Mouse (Mus musculus) forebrain, embryonic 16.5 days (tissue): ENCODE data around the gene Sstr1. TPM values are rescaled to one million over a fixed set of nuclear protein-coding genes. Genes with fewer than 3 reads are reported as not detected.

Experiments used
- ATAC-seq: fragments of 200-750 bp; cut with Nextera tagmentation; 2 replicates; pipeline ENCODE4 v1.8.0; 2017; ENCODE audit warnings: mild to moderate bottlenecking, moderate library complexity
- H3K27ac ChIP-seq: fragments of 300-500 bp; sonication (generic); 2 replicates; pipeline ENCODE4 v1.5.1; 2014; ENCODE audit warnings: low read length, control low read depth
- H3K27me3 ChIP-seq: fragments of 300-500 bp; sonication (generic); replicated peaks from 2 replicates; pipeline ENCODE4 v1.6.1; 2014; ENCODE audit warnings: low read length; ENCODE audit not compliant: control insufficient read depth, insufficient read depth
- H3K36me3 ChIP-seq: fragments of 300-500 bp; sonication (generic); 2 replicates; pipeline ENCODE4 v1.6.1; 2014; ENCODE audit not compliant: control insufficient read depth, insufficient read depth
- H3K4me1 ChIP-seq: fragments of 300-500 bp; sonication (generic); replicated peaks from 2 replicates; pipeline ENCODE4 v1.6.1; 2014; ENCODE audit warnings: low read length; ENCODE audit not compliant: control insufficient read depth, insufficient read depth
- H3K4me2 ChIP-seq: fragments of 300-500 bp; sonication (generic); 2 replicates; pipeline ENCODE4 v1.6.1; 2014; ENCODE audit warnings: mild to moderate bottlenecking, low read length, control low read depth
- H3K4me3 ChIP-seq: fragments of 300-500 bp; sonication (generic); replicated peaks from 2 replicates; pipeline ENCODE4 v1.5.1; 2014; ENCODE audit warnings: mild to moderate bottlenecking, low read length, control low read depth
- H3K9ac ChIP-seq: fragments of 300-500 bp; sonication (generic); replicated peaks from 2 replicates; pipeline ENCODE4 v1.6.1; 2014; ENCODE audit warnings: low read depth, low read length, control low read depth
- H3K9me3 ChIP-seq: fragments of 300-500 bp; sonication (generic); 2 replicates; pipeline ENCODE4 v1.6.1; 2016; ENCODE audit warnings: low read length; ENCODE audit not compliant: control insufficient read depth
- WGBS: fragments of 180-500 bp; shearing (Covaris S2); extraction: QIAGEN DNeasy Blood & Tissue Kit; methylation state at CpG from one replicate; pipeline ENCODE4 v1.1.7; 2014; 5-methylcytosine and 5-hydroxymethylcytosine counted together
- polyA plus RNA-seq: library from polyadenylated mRNA; unstranded; fragments of >200 nt; fragmentation: Nextera tagmentation; extraction: Ambion mirVana; gene quantifications from 2 replicates; pipeline ENCODE4 v1.2.1, GENCODE M21; 2015

Sstr1 gene
- 7.4 and 11.7 TPM in 2 replicates for polyA plus RNA-seq

GRCm38 (mm10) chr12:58211163-58212071 lies at the start of gene Sstr1:
TSS of gene Sstr1 (plus strand) at chr12:58211772.
- no peak for ATAC-seq
- peak within 1 kb of the TSS; percentile 57 for H3K4me3 ChIP-seq
- H3K9me3 ChIP-seq, result no peaks in the 10 kb centered on the region
- no peak within 1 kb of the TSS for H3K27ac ChIP-seq
- WGBS, result 16% methylated on average over 21 of the region's 21 CpGs
- H3K4me2 ChIP-seq, result peak within 1 kb of the TSS; percentile 97
- H3K9ac ChIP-seq, result peak within 1 kb of the TSS; percentile 47
- peaks cover 20% of the 10 kb centered on the region for H3K27me3 ChIP-seq
- peaks cover 30% of the 10 kb centered on the region for H3K4me1 ChIP-seq
- H3K36me3 ChIP-seq, result no peaks in the 10 kb centered on the region

- no peak for ATAC-seq
- Histone ChIP-seq H3K4me2 (no peak overlapping the region), H3K27me3 (no peaks in the 10 kb centered on the region), H3K4me1 (no peaks in the 10 kb centered on the region), H3K9ac (no peak overlapping the region), H3K9me3 (no peaks in the 10 kb centered on the region), H3K27ac (no peak overlapping the region), H3K36me3 (no peaks in the 10 kb centered on the region), H3K4me3 (no peak overlapping the region)
- WGBS, result 95% methylated on average over 1 of the region's 1 CpGs
Observed at GRCm38 (mm10) chr12:58198810-58199209, 12.8 kb upstream of the Sstr1 start.

GRCm38 (mm10) chr12:58201190-58201589 lies 10.4 kb upstream of the Sstr1 start:
- Histone ChIP-seq H3K9ac (no peak overlapping the region), H3K27ac (no peak overlapping the region), H3K9me3 (no peaks in the 10 kb centered on the region), H3K4me2 (no peak overlapping the region), H3K4me3 (no peak overlapping the region), H3K36me3 (no peaks in the 10 kb centered on the region), H3K4me1 (no peaks in the 10 kb centered on the region), H3K27me3 (no peaks in the 10 kb centered on the region)
- no peak for ATAC-seq

GRCm38 (mm10) chr12:58207956-58208355 lies 3.6 kb upstream of the Sstr1 start:
- peaks cover 13% of the 10 kb centered on the region for H3K27me3 ChIP-seq
- WGBS, result 47% methylated on average over 1 of the region's 1 CpGs
- H3K27ac ChIP-seq, result no peak overlapping the region
- H3K4me2 ChIP-seq, result no peak overlapping the region
- ATAC-seq, result 0 out of 2 replicates have a peak, but pooled peaks have one; percentile 29
- H3K9ac ChIP-seq, result no peak overlapping the region
- no peaks in the 10 kb centered on the region for H3K36me3 ChIP-seq
- H3K4me1 ChIP-seq, result peaks cover 15% of the 10 kb centered on the region
- no peak overlapping the region for H3K4me3 ChIP-seq
- no peaks in the 10 kb centered on the region for H3K9me3 ChIP-seq

- H3K4me3 ChIP-seq, result peak overlapping the region; percentile 57
- H3K9ac ChIP-seq, result peak overlapping the region; percentile 47
- under 1% methylated on average over 39 of the region's 39 CpGs for WGBS
- peak overlapping the region; percentile 97 for H3K4me2 ChIP-seq
- peaks cover 30% of the 10 kb centered on the region for H3K4me1 ChIP-seq
- H3K9me3 ChIP-seq, result no peaks in the 10 kb centered on the region
- peaks cover 20% of the 10 kb centered on the region for H3K27me3 ChIP-seq
- peak; percentile 78 for ATAC-seq
- no peak overlapping the region for H3K27ac ChIP-seq
- H3K36me3 ChIP-seq, result no peaks in the 10 kb centered on the region
Observed at GRCm38 (mm10) chr12:58212261-58212923, 820 bp downstream of the Sstr1 start.

GRCm38 (mm10) chr12:58212924-58213450 lies 1.4 kb downstream of the Sstr1 start:
- peak; percentile 41 for ATAC-seq
- Histone ChIP-seq H3K4me3 (peak overlapping the region; percentile 57), H3K27ac (no peak overlapping the region), H3K4me1 (peaks cover 30% of the 10 kb centered on the region), H3K27me3 (peaks cover 20% of the 10 kb centered on the region), H3K36me3 (no peaks in the 10 kb centered on the region), H3K9me3 (no peaks in the 10 kb centered on the region), H3K4me2 (peak overlapping the region; percentile 97), H3K9ac (peak overlapping the region; percentile 47)
- 1% methylated on average over 29 of the region's 29 CpGs for WGBS

GRCm38 (mm10) chr12:58213451-58214288 lies 2.1 kb downstream of the Sstr1 start:
- peaks cover 20% of the 10 kb centered on the region for H3K27me3 ChIP-seq

GRCm38 (mm10) chr12:58214289-58215136 lies 2.9 kb downstream of the Sstr1 start:
- peaks cover 30% of the 10 kb centered on the region for H3K4me1 ChIP-seq
- H3K27me3 ChIP-seq, result peaks cover 20% of the 10 kb centered on the region
- no peaks in the 10 kb centered on the region for H3K36me3 ChIP-seq
- H3K4me3 ChIP-seq, result peak overlapping the region; percentile 57
- 7% methylated on average over 13 of the region's 13 CpGs for WGBS
- no peak for ATAC-seq
- no peak overlapping the region for H3K27ac ChIP-seq
- H3K4me2 ChIP-seq, result peak overlapping the region; percentile 97
- H3K9ac ChIP-seq, result no peak overlapping the region
- H3K9me3 ChIP-seq, result no peaks in the 10 kb centered on the region

More at GRCm38 (mm10) chr12:58213451-58214288, 2.1 kb downstream of the Sstr1 start:
- WGBS, result under 1% methylated on average over 36 of the region's 40 CpGs
- no peaks in the 10 kb centered on the region for H3K36me3 ChIP-seq
- peak overlapping the region; percentile 97 for H3K4me2 ChIP-seq
- peak overlapping the region; percentile 57 for H3K4me3 ChIP-seq
- peak overlapping the region; percentile 47 for H3K9ac ChIP-seq
- H3K4me1 ChIP-seq, result peaks cover 30% of the 10 kb centered on the region
- peak; percentile 21 for ATAC-seq
- no peak overlapping the region for H3K27ac ChIP-seq
- no peaks in the 10 kb centered on the region for H3K9me3 ChIP-seq
